Mouse (Mus musculus): ENCODE data around the gene 4931409K22Rik. TPM values are rescaled to one million over a fixed set of nuclear protein-coding genes. Genes with fewer than 3 reads are reported as not detected.

Gene 4931409K22Rik
- polyA plus RNA-seq, 1 experiment from 2014 or later = 0.07 TPM

GRCm38 (mm10) chr5:24526889-24527230 lies 29.7 kb downstream of the 4931409K22Rik start, which contains the start of gene Gbx1:
Gbx1 (minus strand) TSS chr5:24527202.
- Histone ChIP-seq H3K27me3 (ENCODE audit: insufficient read depth, poor library complexity, severe bottlenecking) (peaks cover 100% of the 10 kb centered on the region), H3K4me3 (peak within 1 kb of the TSS; percentile 60), H3K4me1 (replicated peaks) (peaks cover 58% of the 10 kb centered on the region), H3K27ac (peak within 1 kb of the TSS; percentile 86), H3K36me3 (no peaks in the 10 kb centered on the region), H3K9me3 (no peaks in the 10 kb centered on the region)
- DNase-seq (ENCODE audit: low spot score) = peak; percentile 78
- under 1% methylated on average over 46 of the region's 49 CpGs for WGBS

GRCm38 (mm10) chr5:24526190-24526888 lies 30.3 kb downstream of the 4931409K22Rik start:
- under 1% methylated on average over 106 of the region's 109 CpGs for WGBS
- H3K36me3 ChIP-seq = no peaks in the 10 kb centered on the region
- H3K9me3 ChIP-seq = no peaks in the 10 kb centered on the region
- H3K27ac ChIP-seq = peak overlapping the region; percentile 86
- peaks cover 100% of the 10 kb centered on the region for H3K27me3 ChIP-seq (ENCODE audit: insufficient read depth, poor library complexity, severe bottlenecking)
- DNase-seq (ENCODE audit: low spot score) = peak; percentile 54
- peaks cover 58% of the 10 kb centered on the region for H3K4me1 ChIP-seq (replicated peaks)
- H3K4me3 ChIP-seq = peak overlapping the region; percentile 60

- Histone ChIP-seq H3K4me1 (replicated peaks) (peaks cover 58% of the 10 kb centered on the region), H3K9me3 (no peaks in the 10 kb centered on the region), H3K4me3 (peak overlapping the region; percentile 60), H3K27ac (peak overlapping the region; percentile 86), H3K27me3 (ENCODE audit: insufficient read depth, poor library complexity, severe bottlenecking) (peaks cover 95% of the 10 kb centered on the region), H3K36me3 (no peaks in the 10 kb centered on the region)
- DNase-seq (ENCODE audit: low spot score) = peak; percentile 56
- 4% methylated on average over 34 of the region's 34 CpGs for WGBS
These were observed 31.0 kb downstream of the 4931409K22Rik start for GRCm38 (mm10) chr5:24525360-24526189.

GRCm38 (mm10) chr5:24524522-24524921 lies 32.1 kb downstream of the 4931409K22Rik start:
- no peak for DNase-seq (ENCODE audit: low spot score)
- Histone ChIP-seq H3K4me3 (peak overlapping the region; percentile 60), H3K4me1 (replicated peaks) (peaks cover 58% of the 10 kb centered on the region), H3K9me3 (no peaks in the 10 kb centered on the region), H3K27ac (no peak overlapping the region), H3K27me3 (ENCODE audit: insufficient read depth, poor library complexity, severe bottlenecking) (peaks cover 89% of the 10 kb centered on the region), H3K36me3 (no peaks in the 10 kb centered on the region)
- WGBS = 20% methylated on average over 4 of the region's 4 CpGs

GRCm38 (mm10) chr5:24523806-24524205 lies 32.8 kb downstream of the 4931409K22Rik start:
- WGBS = 36% methylated on average over 8 of the region's 8 CpGs
- Histone ChIP-seq H3K4me3 (peak overlapping the region; percentile 60), H3K27ac (no peak overlapping the region), H3K27me3 (ENCODE audit: insufficient read depth, poor library complexity, severe bottlenecking) (peaks cover 84% of the 10 kb centered on the region), H3K9me3 (no peaks in the 10 kb centered on the region), H3K36me3 (no peaks in the 10 kb centered on the region), H3K4me1 (replicated peaks) (peaks cover 53% of the 10 kb centered on the region)
- peak; percentile 61 for DNase-seq (ENCODE audit: low spot score)

- H3K9me3 ChIP-seq = no peaks in the 10 kb centered on the region
- H3K27ac ChIP-seq = no peak overlapping the region
- H3K36me3 ChIP-seq = no peaks in the 10 kb centered on the region
- peaks cover 33% of the 10 kb centered on the region for H3K4me1 ChIP-seq (replicated peaks)
- no peak overlapping the region for H3K4me3 ChIP-seq
- 72% methylated on average over 8 of the region's 8 CpGs for whole genome bisulfite sequencing
- H3K27me3 ChIP-seq (ENCODE audit: insufficient read depth, poor library complexity, severe bottlenecking) = peaks cover 63% of the 10 kb centered on the region
- DNase-seq (ENCODE audit: low spot score) = no peak
These were observed 35.2 kb downstream of the 4931409K22Rik start for GRCm38 (mm10) chr5:24521366-24521765.

GRCm38 (mm10) chr5:24512271-24512670 lies 44.3 kb downstream of the 4931409K22Rik start:
- Histone ChIP-seq H3K27me3 (ENCODE audit: insufficient read depth, poor library complexity, severe bottlenecking) (peaks cover 8% of the 10 kb centered on the region; the same call in 1 of the 2 replicates), H3K27ac (no peak overlapping the region), H3K9me3 (0 out of 2 replicates have a peak, but pooled peaks cover 7% of the 10 kb centered on the region), H3K4me1 (replicated peaks) (peaks cover 11% of the 10 kb centered on the region), H3K36me3 (peaks cover 18% of the 10 kb centered on the region), H3K4me3 (no peak overlapping the region)
- no peak for DNase-seq (ENCODE audit: low spot score)
- 51% methylated on average over 8 of the region's 8 CpGs for WGBS

- Histone ChIP-seq H3K4me1 (replicated peaks) (peaks cover 15% of the 10 kb centered on the region), H3K4me3 (no peak overlapping the region)
- no peak for DNase-seq (ENCODE audit: low spot score)
These were observed 46.0 kb downstream of the 4931409K22Rik start for GRCm38 (mm10) chr5:24510635-24511034.

GRCm38 (mm10) chr5:24508406-24508805 lies 48.2 kb downstream of the 4931409K22Rik start:
- 0 out of 2 replicates have a peak, but pooled peaks cover 7% of the 10 kb centered on the region for H3K9me3 ChIP-seq
- no peak overlapping the region for H3K27ac ChIP-seq
- peaks cover 22% of the 10 kb centered on the region; the same call in 1 of the 2 replicates for H3K27me3 ChIP-seq (ENCODE audit: insufficient read depth, poor library complexity, severe bottlenecking)
- DNase-seq (ENCODE audit: low spot score) = no peak
- no peak overlapping the region for H3K4me3 ChIP-seq
- H3K4me1 ChIP-seq (replicated peaks) = peaks cover 30% of the 10 kb centered on the region
- WGBS = 92% methylated on average over 7 of the region's 7 CpGs
- peaks cover 19% of the 10 kb centered on the region for H3K36me3 ChIP-seq

More at GRCm38 (mm10) chr5:24510635-24511034, 46.0 kb downstream of the 4931409K22Rik start:
- Histone ChIP-seq H3K27me3 (ENCODE audit: insufficient read depth, poor library complexity, severe bottlenecking) (peaks cover 8% of the 10 kb centered on the region; the same call in 1 of the 2 replicates), H3K9me3 (0 out of 2 replicates have a peak, but pooled peaks cover 7% of the 10 kb centered on the region), H3K36me3 (peaks cover 18% of the 10 kb centered on the region), H3K27ac (no peak overlapping the region)
- WGBS = 53% methylated on average over 11 of the region's 11 CpGs

- peaks cover 48% of the 10 kb centered on the region for H3K36me3 ChIP-seq
- H3K4me1 ChIP-seq (replicated peaks) = peaks cover 36% of the 10 kb centered on the region
- H3K27me3 ChIP-seq (ENCODE audit: insufficient read depth, poor library complexity, severe bottlenecking) = peaks cover 21% of the 10 kb centered on the region; the same call in 1 of the 2 replicates
- DNase-seq (ENCODE audit: low spot score) = no peak
- H3K9me3 ChIP-seq = 0 out of 2 replicates have a peak, but pooled peaks cover 7% of the 10 kb centered on the region
- no peak overlapping the region for H3K27ac ChIP-seq
- 64% methylated on average over 2 of the region's 2 CpGs for WGBS
- no peak overlapping the region for H3K4me3 ChIP-seq
These were observed 51.1 kb downstream of the 4931409K22Rik start for GRCm38 (mm10) chr5:24505513-24505912.

- H3K4me3 ChIP-seq = no peak overlapping the region
- no peak overlapping the region for H3K27ac ChIP-seq
- H3K4me1 ChIP-seq (replicated peaks) = peaks cover 58% of the 10 kb centered on the region
- DNase-seq (ENCODE audit: low spot score) = no peak
- H3K27me3 ChIP-seq (ENCODE audit: insufficient read depth, poor library complexity, severe bottlenecking) = peaks cover 21% of the 10 kb centered on the region; the same call in 1 of the 2 replicates
- peaks cover 61% of the 10 kb centered on the region for H3K36me3 ChIP-seq
- WGBS = 81% methylated on average over 4 of the region's 4 CpGs
- no peaks in the 10 kb centered on the region for H3K9me3 ChIP-seq
These were observed 53.8 kb downstream of the 4931409K22Rik start for GRCm38 (mm10) chr5:24502786-24503185.

GRCm38 (mm10) chr5:24500851-24501250 lies 55.8 kb downstream of the 4931409K22Rik start:
- DNase-seq (ENCODE audit: low spot score) = no peak

More at GRCm38 (mm10) chr5:24500851-24501250, 55.8 kb downstream of the 4931409K22Rik start:
- H3K36me3 ChIP-seq = peaks cover 77% of the 10 kb centered on the region
- 90% methylated on average over 11 of the region's 11 CpGs for WGBS
- H3K4me3 ChIP-seq = no peak overlapping the region
- H3K9me3 ChIP-seq = no peaks in the 10 kb centered on the region
- H3K4me1 ChIP-seq (replicated peaks) = peaks cover 75% of the 10 kb centered on the region
- peaks cover 20% of the 10 kb centered on the region; the same call in 1 of the 2 replicates for H3K27me3 ChIP-seq (ENCODE audit: insufficient read depth, poor library complexity, severe bottlenecking)
- 0 out of 2 replicates have a peak overlapping the region, but pooled peaks have one; percentile 19 for H3K27ac ChIP-seq
